Mouse (Mus musculus): ENCODE results near the gene Lhx8. TPM values are rescaled to one million over a fixed set of nuclear protein-coding genes. Genes with fewer than 3 reads are reported as not detected.

Gene Lhx8
- 2.6 TPM for polyA plus RNA-seq (2015; fragmentation: Illumina TruSeq; extraction: RNeasy Lipid Tissue Mini Kit (QIAGEN cat#74804); ENCODE audit: low read depth, low replicate concordance)

GRCm38 (mm10) chr3:154330181-154331002, at the start of gene Lhx8:
Gene Lhx8, minus strand, starts transcription at chr3:154330659.

